Comparison of ENCODE assay signal across 8 mouse cellular contexts in the genomic region with DNA sequence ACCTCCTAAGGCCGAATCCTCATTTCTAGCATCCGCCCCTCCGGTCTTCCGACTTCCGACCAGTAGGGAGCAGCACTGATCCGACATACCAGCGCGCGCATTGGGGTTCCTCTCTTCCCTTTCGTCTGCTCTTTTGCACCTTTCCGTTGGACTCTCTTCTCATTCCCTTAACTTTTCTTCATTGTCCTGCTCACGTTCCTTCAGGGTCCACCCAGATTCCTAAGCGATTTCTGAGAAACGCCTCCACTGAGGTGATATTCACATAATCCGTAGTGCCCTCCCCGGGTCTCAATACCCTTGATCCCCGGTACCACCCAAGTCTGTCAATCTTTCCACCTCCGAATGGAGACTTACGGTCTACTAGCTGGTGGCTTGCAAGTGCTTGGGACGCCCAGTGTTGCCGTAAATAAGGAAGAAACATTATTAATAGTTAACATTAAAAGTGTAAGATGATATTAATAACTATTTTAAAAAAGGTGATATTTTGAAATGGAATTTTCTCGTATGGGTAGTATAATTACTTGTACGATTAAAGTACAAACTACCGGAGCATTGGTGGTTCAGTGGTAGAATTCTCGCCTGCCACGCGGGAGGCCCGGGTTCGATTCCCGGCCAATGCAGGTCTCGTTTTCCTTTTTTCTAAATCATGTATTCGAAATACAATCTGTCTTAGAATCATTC. TPM values are rescaled to one million over a fixed set of nuclear protein-coding genes. Genes with fewer than 3 reads are reported as not detected.
DNase-seq lines count a peak whose midpoint lies in the region; ATAC-seq and TF ChIP-seq lines count a peak whose summit lies in the region.

No protein-coding gene starts in this region.

- WGBS in hindbrain, embryonic 11.5 days, result under 1% methylated on average over 32 of the region's 32 CpGs
- WGBS in lung, embryonic 16.5 days, result under 1% methylated on average over 32 of the region's 32 CpGs
- under 1% methylated on average over 32 of the region's 32 CpGs for WGBS in thymus, adult 2 months

- peak; percentile 87 for ATAC-seq in hindbrain, embryonic 11.5 days (ENCODE audit: low FRiP score)
- peak; percentile 82 for ATAC-seq in lung, embryonic 16.5 days (ENCODE audit: low read depth)

- no peak overlapping the region for H3K27ac ChIP-seq in hindbrain, embryonic 11.5 days (ENCODE audit: low read depth, low read length)
- H3K27ac ChIP-seq in lung, embryonic 16.5 days (ENCODE audit: low read length), result peak overlapping the region; percentile 91
- H3K27ac ChIP-seq in thymus, adult 2 months (ENCODE audit: control insufficient read depth, insufficient read depth, low read length), result peak overlapping the region; percentile 81

- peak overlapping the region; percentile 22 for H3K4me2 ChIP-seq in hindbrain, embryonic 11.5 days (replicated peaks; ENCODE audit: low read depth, low read length)
- peak overlapping the region; percentile 48 for H3K4me2 ChIP-seq in lung, embryonic 16.5 days (ENCODE audit: low read depth, low read length)

- H3K9ac ChIP-seq in hindbrain, embryonic 11.5 days (ENCODE audit: low read depth, low read length), result peak overlapping the region; percentile 48
- peak overlapping the region; percentile 76 for H3K9ac ChIP-seq in lung, embryonic 16.5 days (ENCODE audit: low read length)

- no peaks in the 10 kb centered on the region; the same call in 1 of the 2 replicates for H3K4me1 ChIP-seq in hindbrain, embryonic 11.5 days (replicated peaks; ENCODE audit: control insufficient read depth, insufficient read depth, low read length)
- H3K4me1 ChIP-seq in lung, embryonic 16.5 days (replicated peaks; ENCODE audit: control insufficient read depth, insufficient read depth, low read length), result peaks cover 7% of the 10 kb centered on the region
- H3K4me1 ChIP-seq in thymus, adult 2 months (replicated peaks; ENCODE audit: control insufficient read depth, insufficient read depth, low read length), result peaks cover 2% of the 10 kb centered on the region

- peak overlapping the region; percentile 43 for H3K4me3 ChIP-seq in hindbrain, embryonic 11.5 days (ENCODE audit: low read depth, low read length)
- peak overlapping the region; percentile 78 for H3K4me3 ChIP-seq in lung, embryonic 16.5 days (ENCODE audit: low read length)
- peak overlapping the region; percentile 93 for H3K4me3 ChIP-seq in thymus, adult 2 months (ENCODE audit: control insufficient read depth, insufficient read depth, low read length)

- H3K9me3 ChIP-seq in hindbrain, embryonic 11.5 days (ENCODE audit: control insufficient read depth, low read length), result no peaks in the 10 kb centered on the region
- H3K9me3 ChIP-seq in lung, embryonic 16.5 days (ENCODE audit: control insufficient read depth, low read length), result no peaks in the 10 kb centered on the region

- TF ChIP-seq POLR2A in thymus, adult 2 months (IDR thresholded peaks at IDR 0.05; ENCODE audit: control insufficient read depth, extremely low read depth, insufficient read depth, low read length, poor library complexity), result no peak

- H3K27me3 ChIP-seq in hindbrain, embryonic 11.5 days (ENCODE audit: control insufficient read depth, insufficient read depth, low read length), result no peaks in the 10 kb centered on the region
- H3K27me3 ChIP-seq in lung, embryonic 16.5 days (ENCODE audit: control insufficient read depth, insufficient read depth, low read depth, low read length), result no peaks in the 10 kb centered on the region
- no peaks in the 10 kb centered on the region for H3K27me3 ChIP-seq in thymus, adult 2 months (ENCODE audit: control insufficient read depth, insufficient read depth, low read length)

- TF ChIP-seq CTCF in thymus, adult 2 months (IDR thresholded peaks at IDR 0.05; ENCODE audit: borderline replicate concordance, control insufficient read depth, extremely low read depth, insufficient read depth, low read length, poor library complexity), result peak; percentile 76

- peak; percentile 86 for DNase-seq in MN1 (ENCODE audit: low spot score)
- DNase-seq in cerebellum, adult 9-11 months, result peak; percentile 88
- DNase-seq in frontal cortex, adult 2 months (ENCODE audit: extremely low spot score in 1 of 2, low spot score in 1 of 2), result peak; percentile 73 to 95
- DNase-seq in hindbrain, embryonic 11.5 days (ENCODE audit: low spot score), result peak; percentile 92
- DNase-seq in layer of hippocampus, adult 9-11 months, result peak; percentile 85
- peak; percentile 65 for DNase-seq in ovary, adult 18-20 months (ENCODE audit: low spot score)
- DNase-seq in thymus, adult 2 months, result peak; percentile 92

- H3K36me3 ChIP-seq in hindbrain, embryonic 11.5 days (ENCODE audit: control insufficient read depth, insufficient read depth, low read length), result no peaks in the 10 kb centered on the region
- H3K36me3 ChIP-seq in lung, embryonic 16.5 days (ENCODE audit: control insufficient read depth, insufficient read depth, low read length), result no peaks in the 10 kb centered on the region
- H3K36me3 ChIP-seq in thymus, adult 2 months (ENCODE audit: control insufficient read depth, insufficient read depth, low read length), result no peaks in the 10 kb centered on the region

RNA-seq across cellular contexts. Expression of a gene that starts 5.8 kb away (rescaled TPM):
- polyA plus RNA-seq in frontal cortex, adult 2 months (2012; rRNA removed), result not detected in 2 replicates
- polyA plus RNA-seq in hindbrain, embryonic 11.5 days (2014; fragmentation: Nextera tagmentation; extraction: Ambion mirVana), result 2.1 and 3.0 TPM in 2 replicates
- polyA plus RNA-seq in lung, embryonic 16.5 days (2015; fragmentation: Nextera tagmentation; extraction: Ambion mirVana), result 3.4 and 4.5 TPM in 2 replicates
- polyA plus RNA-seq in thymus, adult 2 months (2012; rRNA removed), result 118 and 183 TPM in 2 replicates

RNA-seq across cellular contexts. Expression of a gene that starts 6.1 kb away (rescaled TPM):
- 1.2 and 1.5 TPM in 2 replicates for polyA plus RNA-seq in frontal cortex, adult 2 months (2012; rRNA removed)
- 17.3 and 25.6 TPM in 2 replicates for polyA plus RNA-seq in hindbrain, embryonic 11.5 days (2014; fragmentation: Nextera tagmentation; extraction: Ambion mirVana)
- polyA plus RNA-seq in lung, embryonic 16.5 days (2015; fragmentation: Nextera tagmentation; extraction: Ambion mirVana), result 33.0 and 45.8 TPM in 2 replicates
- polyA plus RNA-seq in thymus, adult 2 months (2012; rRNA removed), result 227 and 343 TPM in 2 replicates

RNA-seq across cellular contexts. Expression of a gene that starts 7.3 kb away (rescaled TPM):
- polyA plus RNA-seq in frontal cortex, adult 2 months (2012; rRNA removed), result 1.8 TPM in 2 replicates
- polyA plus RNA-seq in hindbrain, embryonic 11.5 days (2014; fragmentation: Nextera tagmentation; extraction: Ambion mirVana), result 12.7 and 20.0 TPM in 2 replicates
- polyA plus RNA-seq in lung, embryonic 16.5 days (2015; fragmentation: Nextera tagmentation; extraction: Ambion mirVana), result 13.5 and 20.4 TPM in 2 replicates
- 670 and 733 TPM in 2 replicates for polyA plus RNA-seq in thymus, adult 2 months (2012; rRNA removed)

RNA-seq across cellular contexts. Expression of a gene that starts 11.7 kb away (rescaled TPM):
- 0.52 and 0.80 TPM in 2 replicates for polyA plus RNA-seq in frontal cortex, adult 2 months (2012; rRNA removed)
- polyA plus RNA-seq in hindbrain, embryonic 11.5 days (2014; fragmentation: Nextera tagmentation; extraction: Ambion mirVana), result 4.2 and 4.3 TPM in 2 replicates
- polyA plus RNA-seq in lung, embryonic 16.5 days (2015; fragmentation: Nextera tagmentation; extraction: Ambion mirVana), result 4.9 and 5.8 TPM in 2 replicates
- polyA plus RNA-seq in thymus, adult 2 months (2012; rRNA removed), result 76.1 and 110 TPM in 2 replicates

RNA-seq across cellular contexts. Expression of a gene that starts 12.3 kb away (rescaled TPM):
- polyA plus RNA-seq in frontal cortex, adult 2 months (2012; rRNA removed), result not detected in 2 replicates
- polyA plus RNA-seq in hindbrain, embryonic 11.5 days (2014; fragmentation: Nextera tagmentation; extraction: Ambion mirVana), result not detected in 2 replicates
- polyA plus RNA-seq in lung, embryonic 16.5 days (2015; fragmentation: Nextera tagmentation; extraction: Ambion mirVana), result not detected in 2 replicates
- not detected in 2 replicates for polyA plus RNA-seq in thymus, adult 2 months (2012; rRNA removed)

Comparison
In these comparisons a context has a peak if more than half of its experiments do, and no peak if none do; other contexts are left out.
1. H3K4me3 ChIP-seq: peak in every context shown above with its lines; median percentile 93 in thymus, adult 2 months; 78 in lung, embryonic 16.5 days; 43 in hindbrain, embryonic 11.5 days.
2. RNA of a gene that starts 5.8 kb away (polyA plus RNA-seq): 118 to 183 TPM in thymus, adult 2 months; 3.4 to 4.5 TPM in lung, embryonic 16.5 days, 2.1 to 3.0 TPM in hindbrain, embryonic 11.5 days and not detected in frontal cortex, adult 2 months; every median in the first group is over 10 times any median in the second.
3. RNA of a gene that starts 7.3 kb away (polyA plus RNA-seq): 670 to 733 TPM in thymus, adult 2 months; 12.7 to 20.0 TPM in hindbrain, embryonic 11.5 days, 13.5 to 20.4 TPM in lung, embryonic 16.5 days and 1.8 TPM in frontal cortex, adult 2 months; every median in the first group is over 10 times any median in the second.
4. Peak in every context shown above with its lines, with median percentiles within 50 percentile points of each other: DNase-seq.